Mouse (Mus musculus) frontal cortex, postnatal 36 days (tissue): ENCODE data around the gene Plcd1.
A peak's percentile ranks its signal among the peaks of the same experiment; 100 is the strongest.

Experiments used
- DNase-seq, 2 experiments: peaks; one replicate each; pipeline ENCODE4 v3.0.0; 2022; ENCODE audit warnings: low spot score in 2 of 2

The Plcd1 gene

GRCm38 (mm10) chr9:119093419-119094295, at the start of gene Plcd1:
Plcd1 (minus strand) TSS chr9:119093502.
- DNase-seq: peak; percentile 81 to 85

- no peak for DNase-seq
Observed at GRCm38 (mm10) chr9:119142066-119142465, 48.8 kb upstream of the Plcd1 start.

DNA sequence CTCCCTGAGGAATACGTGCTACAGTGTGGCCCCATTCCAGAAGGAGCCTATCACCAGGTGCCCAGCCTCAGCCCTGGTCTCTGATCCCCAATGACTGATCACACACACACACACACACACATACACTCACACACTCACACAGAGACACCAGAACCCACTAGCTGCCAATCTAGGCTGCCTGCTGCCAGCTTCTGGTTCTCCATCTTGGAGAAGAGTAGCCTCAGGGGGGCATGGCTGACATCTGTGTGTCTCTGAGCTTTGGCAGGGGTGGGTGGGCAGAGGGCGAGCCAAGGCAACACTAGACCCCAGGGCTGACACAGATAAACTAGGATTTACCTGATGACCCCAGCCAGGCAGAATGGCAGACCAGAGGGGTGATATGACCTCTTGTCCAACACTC, 45.5 kb upstream of the Plcd1 start:
- no peak for DNase-seq

GRCm38 (mm10) chr9:119130692-119131091, 37.4 kb upstream of the Plcd1 start:
- no peak for DNase-seq

GRCm38 (mm10) chr9:119128436-119129181, 35.3 kb upstream of the Plcd1 start:
- DNase-seq: no peak

DNA sequence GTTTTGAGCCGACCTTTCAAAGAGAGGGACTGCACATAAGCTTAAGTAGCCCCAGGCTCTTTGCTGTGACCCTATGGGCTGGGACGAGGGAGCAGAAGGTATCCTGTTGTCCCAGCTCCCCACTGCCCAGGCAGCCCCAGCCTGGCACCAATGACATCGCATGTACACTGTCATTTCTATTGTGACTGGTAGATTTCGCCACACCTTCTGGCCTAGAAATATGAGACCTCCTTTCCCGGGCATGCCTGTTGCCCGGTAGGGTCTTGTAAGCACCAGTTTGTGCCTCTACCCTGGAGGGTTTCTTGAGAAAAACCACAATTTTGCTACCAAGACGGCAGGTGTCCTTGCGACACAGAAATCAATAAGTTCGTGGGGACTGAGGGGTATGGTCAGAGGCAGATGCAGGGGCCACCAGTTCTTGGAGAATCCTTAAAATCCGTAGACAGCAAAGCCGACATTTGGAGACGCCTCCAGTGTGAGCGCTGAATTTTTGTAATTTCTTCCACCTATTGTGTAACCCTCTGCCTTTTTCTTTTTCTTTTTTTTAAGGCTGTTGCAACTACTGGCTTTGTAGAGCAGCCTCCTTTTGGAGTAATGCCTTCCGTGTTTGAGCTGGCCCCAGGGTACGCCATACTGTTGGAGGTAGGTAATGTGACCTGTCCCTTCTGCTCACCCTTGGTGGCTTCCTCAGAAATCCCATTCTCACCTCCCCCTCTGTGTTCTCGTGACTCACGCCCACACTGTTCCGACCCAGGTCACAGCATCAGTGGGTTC, 29.5 kb upstream of the Plcd1 start:
- no peak for DNase-seq

DNA sequence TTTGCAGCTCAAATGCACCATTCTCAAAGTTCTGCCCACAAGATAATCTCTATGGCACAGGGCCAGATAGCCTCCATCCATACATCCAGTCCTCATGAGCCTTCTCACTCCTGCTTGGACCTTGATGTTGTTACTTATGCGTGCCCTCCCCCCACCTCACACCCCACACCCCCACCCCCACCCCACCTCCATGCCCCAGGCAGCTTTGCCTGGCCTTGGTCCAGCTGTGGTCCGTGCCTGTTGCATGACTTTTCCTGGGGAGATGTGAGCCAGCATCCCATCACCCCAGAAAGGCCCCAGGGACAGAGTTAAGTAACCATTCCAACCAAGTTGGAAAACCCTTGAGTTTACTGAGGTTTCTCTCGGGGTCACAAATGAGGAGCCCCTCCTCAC, 26.9 kb upstream of the Plcd1 start:
- no peak for DNase-seq

DNA sequence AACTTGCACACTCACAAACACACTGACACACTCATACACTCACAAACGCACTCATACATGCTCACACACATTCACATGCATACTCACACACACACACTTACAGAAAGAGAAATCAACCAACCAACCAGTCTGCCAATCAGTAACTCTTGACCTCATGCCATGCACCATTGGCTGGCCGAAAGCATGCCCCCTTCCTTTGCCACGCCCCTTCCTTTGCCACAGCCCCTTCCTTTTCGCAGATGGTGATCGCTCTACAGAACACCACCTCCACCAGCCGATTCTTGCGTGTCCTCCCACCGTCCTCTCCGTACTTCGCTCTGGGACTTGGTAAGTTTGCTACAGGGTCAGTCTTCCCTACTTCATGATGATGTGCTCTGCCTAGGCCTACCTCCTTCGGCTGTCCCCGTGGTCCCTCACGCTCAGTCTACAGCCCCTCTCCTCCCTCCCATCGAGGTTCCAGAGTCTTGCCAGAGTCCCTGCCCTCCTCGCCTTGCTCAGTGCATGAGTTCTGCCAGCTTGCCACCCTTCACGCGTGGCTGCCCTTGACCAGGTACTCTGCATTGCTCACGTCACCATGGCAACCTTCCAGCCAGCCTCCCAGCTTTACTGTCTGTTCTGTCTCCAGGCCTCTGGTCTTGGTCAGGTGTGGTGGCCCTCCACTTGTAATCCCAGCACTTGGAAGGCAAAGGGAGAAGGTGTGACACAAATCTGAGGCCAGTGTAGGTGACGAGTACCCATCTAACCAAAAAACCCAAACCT, 26.3 kb upstream of the Plcd1 start:
- no peak for DNase-seq

DNA sequence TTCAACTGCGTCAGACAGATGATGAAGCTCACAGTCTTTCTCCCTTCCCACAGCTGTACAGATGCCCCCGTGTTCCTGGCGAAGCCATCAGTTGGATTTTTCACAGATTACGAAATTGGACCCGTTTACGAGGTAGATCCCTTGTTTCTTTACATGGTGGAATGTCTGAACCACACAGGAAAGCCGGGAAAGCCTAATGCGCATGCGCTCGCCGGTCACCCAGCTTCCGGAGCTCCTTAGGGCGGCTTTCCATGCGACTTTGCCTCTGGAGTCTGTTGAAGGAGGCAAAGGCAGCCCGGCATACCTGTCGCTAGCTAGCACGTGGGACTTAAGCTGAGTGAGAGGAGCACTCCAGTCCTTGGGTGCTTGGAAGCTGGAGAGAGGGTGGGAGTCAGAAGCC, 21.6 kb upstream of the Plcd1 start:
- DNase-seq: no peak

DNA sequence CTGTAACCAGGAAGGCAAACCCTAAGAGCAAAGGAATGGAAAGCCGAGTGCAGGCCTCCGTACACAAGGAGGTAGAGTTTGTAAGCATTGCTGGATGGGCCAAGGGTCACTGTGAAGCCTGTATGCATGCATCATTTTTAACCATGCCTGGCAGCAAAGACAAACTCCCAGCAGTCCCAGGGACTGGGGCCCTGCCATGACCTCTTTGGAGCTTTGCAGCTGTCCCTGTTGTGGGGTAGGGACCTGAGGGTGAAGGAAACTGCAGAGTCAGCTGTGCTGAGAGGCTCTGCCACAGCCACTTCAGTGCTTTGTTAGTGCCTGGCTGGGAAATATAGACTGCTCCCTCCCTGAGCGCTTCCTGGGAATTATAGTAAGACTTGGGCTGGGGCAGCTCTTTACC, 17.3 kb upstream of the Plcd1 start:
- no peak for DNase-seq

DNA sequence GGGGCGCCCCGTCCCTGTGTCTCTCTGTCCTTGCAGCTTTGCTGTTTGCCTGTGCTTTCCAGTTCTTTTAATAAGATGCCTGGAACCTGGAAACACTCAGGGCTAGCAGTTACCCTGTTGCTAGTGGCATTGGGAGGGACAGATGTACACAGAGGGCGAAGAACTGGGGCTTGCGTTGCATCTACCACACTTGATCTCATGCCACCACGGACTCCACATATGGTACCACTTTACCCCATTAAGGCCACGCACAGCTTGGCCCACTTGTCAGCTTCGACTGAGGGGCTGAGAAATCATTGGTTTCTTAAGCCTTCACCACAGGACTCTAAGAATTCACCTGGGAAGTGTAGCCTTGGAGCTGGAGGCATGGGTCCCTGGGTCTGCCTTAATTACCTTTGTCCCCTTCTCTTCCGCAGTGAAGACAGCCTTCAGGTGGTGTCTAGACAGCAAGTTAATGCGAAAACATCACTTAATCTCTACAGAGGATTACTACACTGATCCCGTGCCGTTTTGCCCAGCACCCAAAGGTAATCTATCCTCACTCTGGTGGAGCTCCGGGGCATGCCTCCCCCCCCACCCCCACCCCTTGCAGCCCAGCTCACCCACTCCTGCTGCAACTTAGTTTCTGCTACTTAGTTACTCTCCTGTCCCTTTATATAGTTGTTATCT, 16.5 kb upstream of the Plcd1 start:
- DNase-seq: no peak

- DNase-seq: peak in 1 of 2 experiments; percentile 26
Observed at GRCm38 (mm10) chr9:119107566-119107965, 14.3 kb upstream of the Plcd1 start.

GRCm38 (mm10) chr9:119102783-119103113, 9.4 kb upstream of the Plcd1 start:
- DNase-seq: no peak

GRCm38 (mm10) chr9:119101992-119102782, 8.9 kb upstream of the Plcd1 start, which contains the start of gene Dlec1:
Dlec1 (plus strand) TSS chr9:119102478.
- DNase-seq: peak; percentile 73 to 89

- peak in 1 of 2 experiments; percentile 52 for DNase-seq
Observed at GRCm38 (mm10) chr9:119100177-119100898, 7.0 kb upstream of the Plcd1 start.

- no peak for DNase-seq
Observed at GRCm38 (mm10) chr9:119094462-119095109, 1.3 kb upstream of the Plcd1 start.

- peak; percentile 49 to 57 for DNase-seq
Observed at GRCm38 (mm10) chr9:119092473-119093418, 556 bp downstream of the Plcd1 start.
